Mouse (Mus musculus): ENCODE measurements around the gene Gm17018.

GRCm38 (mm10) chr19:45628649-45629048, 68.2 kb downstream of the Gm17018 start:
- TF ChIP-seq CTCF (IDR thresholded peaks at IDR 0.05; ENCODE audit: control insufficient read depth, insufficient read depth, insufficient replicate concordance, low read depth, low read length): no peak
- no peak for TF ChIP-seq POLR2A (IDR thresholded peaks at IDR 0.05; ENCODE audit: control insufficient read depth, low read depth, low read length)

Data from testis, adult 2 months (tissue).